In genomic region chr4:22494924-22495323, GRCm38 (mm10) we compare ENCODE assay signal across 10 mouse cellular contexts. TPM values are rescaled to one million over a fixed set of nuclear protein-coding genes. Genes with fewer than 3 reads are reported as not detected.
DNase-seq lines count a peak whose midpoint lies in the region; ATAC-seq lines count a peak whose summit lies in the region.
"Had no signal": no experiment of that assay in that cellular context is flagged by ENCODE, and none has a peak within 500 bp of the region (broad histone marks: within the 10 kb centered on the region; RNA-seq: fewer than 3 reads in every experiment).

No protein-coding gene starts in this region.

- no peaks in the 10 kb centered on the region for H3K9me3 ChIP-seq in limb, embryonic 10.5 days (replicated peaks)

- under 1% methylated on average over 20 of the region's 20 CpGs for WGBS in limb, embryonic 10.5 days

- H3K4me1 ChIP-seq in limb, embryonic 10.5 days = peaks cover 40% of the 10 kb centered on the region

- peaks cover 100% of the 10 kb centered on the region for H3K27me3 ChIP-seq in limb, embryonic 10.5 days (ENCODE audit: low read depth, poor library complexity, severe bottlenecking)

- no peaks in the 10 kb centered on the region for H3K36me3 ChIP-seq in limb, embryonic 10.5 days

- ATAC-seq in frontal cortex, adult (ENCODE audit: low TSS enrichment) = no peak

- DNase-seq in frontal cortex, postnatal 10 days (ENCODE audit: low spot score in 2 of 2) = peak; percentile 73 to 76
- peak; percentile 55 for DNase-seq in ZHBTc4 (ENCODE audit: low read depth, low spot score)
- DNase-seq in frontal cortex, postnatal 36 days (ENCODE audit: low spot score in 2 of 2) = peak; percentile 69 to 77
- peak; percentile 66 for DNase-seq in limb, embryonic 10.5 days (ENCODE audit: low spot score)
- peak; percentile 75 for DNase-seq in retina, embryonic 14.5 days (ENCODE audit: low spot score)
- no peak for DNase-seq in thymus, postnatal 10 days (ENCODE audit: low spot score in 2 of 2)
- no peak for DNase-seq in lung, postnatal 4 days

- H3K4me3 ChIP-seq in limb, embryonic 10.5 days = peak overlapping the region; percentile 43
- H3K4me3 ChIP-seq: erythroblast, embryonic 14.5 days had no signal

- H3K27ac ChIP-seq in limb, embryonic 10.5 days = no peak overlapping the region

RNA-seq across cellular contexts. Expression of gene Pou3f2, which starts 6.8 kb away (rescaled TPM):
- 0.13 and 0.15 TPM in 2 replicates for polyA plus RNA-seq in limb, embryonic 10.5 days (2016; fragmentation: Nextera tagmentation; extraction: Ambion mirVana)
- polyA plus RNA-seq: erythroblast, embryonic 14.5 days; spleen, adult 2 months had no signal

Comparison
In these comparisons a context has a peak if more than half of its experiments do, and no peak if none do; other contexts are left out.
1. DNase-seq: peak in frontal cortex, postnatal 10 days (2 of 2), ZHBTc4 (single experiment), frontal cortex, postnatal 36 days (2 of 2), limb, embryonic 10.5 days (single experiment) and retina, embryonic 14.5 days (single experiment); none in thymus, postnatal 10 days (0 of 2) and lung, postnatal 4 days (0 of 2).